Mouse (Mus musculus): ENCODE measurements around the gene Itih5.

The Itih5 gene

GRCm38 (mm10) chr2:10262722-10263121 is 109.4 kb downstream of the Itih5 start:
- no peak for DNase-seq

GRCm38 (mm10) chr2:10263909-10264489 is 110.6 kb downstream of the Itih5 start:
- no peak for DNase-seq

DNA sequence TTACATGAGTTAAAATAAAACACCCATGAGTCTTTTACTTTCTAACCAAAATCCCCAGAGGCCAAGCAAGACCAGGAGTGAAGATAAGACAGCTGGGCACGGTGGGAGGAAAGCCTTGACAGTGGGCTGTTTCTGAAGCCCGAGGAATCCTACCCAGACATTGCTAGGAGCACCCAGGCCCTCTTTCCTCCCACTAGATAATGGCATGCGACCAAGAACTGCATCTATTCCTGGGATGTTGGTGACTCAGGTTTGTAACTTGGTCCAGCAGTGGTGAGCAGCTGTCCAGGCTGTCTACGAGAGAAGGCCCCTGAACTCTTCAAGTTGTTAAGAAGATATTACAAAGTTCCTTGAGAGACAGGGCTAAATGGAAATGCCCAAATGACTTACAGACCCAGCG is 112.5 kb downstream of the Itih5 start:
- DNase-seq = no peak

DNA sequence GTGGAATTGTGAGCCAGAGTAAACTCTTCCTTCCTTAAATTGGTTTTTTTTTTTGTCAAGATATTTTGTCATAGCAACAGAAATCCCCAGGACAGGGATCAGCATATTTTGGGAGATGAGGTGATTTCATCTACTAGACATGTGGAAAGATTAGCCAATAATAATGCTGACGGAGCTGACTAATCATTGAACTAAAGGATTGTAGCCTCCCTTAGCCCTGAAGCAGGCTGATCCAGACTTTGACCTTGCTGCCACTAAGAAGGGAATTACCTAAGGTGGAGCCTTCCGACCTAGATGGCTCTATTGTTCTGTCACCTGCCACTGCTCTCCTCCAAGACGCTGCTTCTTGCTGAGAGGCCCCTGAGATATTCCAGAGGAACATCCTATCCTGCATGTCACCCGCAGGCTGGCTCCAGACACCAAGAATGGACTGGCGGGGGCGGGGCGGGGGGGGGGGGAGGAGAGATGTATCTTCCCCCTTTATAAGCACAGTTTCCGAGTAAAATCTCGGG is 119.3 kb downstream of the Itih5 start:
- DNase-seq = no peak

GRCm38 (mm10) chr2:10273541-10274050 is 120.2 kb downstream of the Itih5 start:
- DNase-seq = no peak

DNA sequence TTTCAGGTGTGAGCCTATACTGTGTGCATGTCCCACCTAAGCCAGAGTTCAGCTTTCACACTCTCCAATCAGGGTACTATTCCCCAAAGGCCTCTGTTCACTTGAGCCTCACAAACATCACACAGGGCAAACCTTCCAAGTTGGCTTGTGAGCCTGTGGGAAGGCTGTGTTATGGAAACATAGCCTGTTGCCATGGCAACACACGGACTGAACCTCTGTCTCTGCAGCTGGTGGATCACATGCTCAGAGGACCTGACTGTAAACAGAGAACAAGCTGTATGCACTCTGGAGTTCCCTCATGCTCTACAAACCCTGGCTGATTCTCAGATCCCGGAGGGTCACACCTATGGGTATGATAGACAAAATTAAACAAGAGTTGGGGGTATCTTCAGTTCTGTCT is 122.8 kb downstream of the Itih5 start:
- DNase-seq = peak; percentile 98

DNA sequence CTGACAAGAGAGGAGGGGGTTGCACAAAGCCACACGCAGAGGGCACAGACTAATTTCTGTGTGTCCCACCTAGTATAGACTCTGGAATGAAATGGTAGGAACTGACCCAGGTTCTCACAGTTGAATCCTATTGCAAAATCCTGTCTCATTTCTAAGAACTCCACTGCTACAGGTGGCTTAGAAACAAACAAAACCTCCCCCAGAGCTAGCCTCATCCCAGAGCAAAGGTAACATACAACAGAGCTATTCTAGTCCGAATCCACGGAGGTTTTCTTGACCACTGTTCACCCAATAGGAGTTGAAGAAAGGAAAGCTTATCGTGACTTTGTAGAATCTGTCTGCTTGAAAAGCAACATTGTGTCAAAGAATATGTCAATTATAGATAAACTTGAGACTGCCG is 130.3 kb downstream of the Itih5 start:
- DNase-seq = no peak

GRCm38 (mm10) chr2:10284636-10285270 is 131.4 kb downstream of the Itih5 start:
- DNase-seq = peak; percentile 92

DNA sequence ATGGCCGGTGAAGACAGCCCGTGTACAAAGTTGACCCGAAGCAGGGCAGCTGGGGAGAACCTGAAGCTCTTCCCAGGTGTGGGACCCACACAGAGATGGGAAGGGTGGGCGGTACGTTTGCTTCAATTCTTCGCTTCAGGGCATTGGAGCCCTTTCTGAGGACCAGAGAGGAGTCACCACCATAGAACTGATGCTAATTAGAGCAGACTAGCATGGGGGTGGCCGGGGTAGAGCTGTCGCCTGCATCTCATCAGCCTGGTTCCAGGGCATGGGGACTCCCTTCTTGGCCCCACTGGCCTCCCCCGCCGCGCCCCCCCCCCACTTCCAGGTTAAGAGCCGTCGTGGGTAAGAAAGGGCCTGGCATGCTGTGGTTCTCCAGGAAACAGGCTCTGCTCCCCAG is 132.6 kb downstream of the Itih5 start:
- no peak for DNase-seq

DNA sequence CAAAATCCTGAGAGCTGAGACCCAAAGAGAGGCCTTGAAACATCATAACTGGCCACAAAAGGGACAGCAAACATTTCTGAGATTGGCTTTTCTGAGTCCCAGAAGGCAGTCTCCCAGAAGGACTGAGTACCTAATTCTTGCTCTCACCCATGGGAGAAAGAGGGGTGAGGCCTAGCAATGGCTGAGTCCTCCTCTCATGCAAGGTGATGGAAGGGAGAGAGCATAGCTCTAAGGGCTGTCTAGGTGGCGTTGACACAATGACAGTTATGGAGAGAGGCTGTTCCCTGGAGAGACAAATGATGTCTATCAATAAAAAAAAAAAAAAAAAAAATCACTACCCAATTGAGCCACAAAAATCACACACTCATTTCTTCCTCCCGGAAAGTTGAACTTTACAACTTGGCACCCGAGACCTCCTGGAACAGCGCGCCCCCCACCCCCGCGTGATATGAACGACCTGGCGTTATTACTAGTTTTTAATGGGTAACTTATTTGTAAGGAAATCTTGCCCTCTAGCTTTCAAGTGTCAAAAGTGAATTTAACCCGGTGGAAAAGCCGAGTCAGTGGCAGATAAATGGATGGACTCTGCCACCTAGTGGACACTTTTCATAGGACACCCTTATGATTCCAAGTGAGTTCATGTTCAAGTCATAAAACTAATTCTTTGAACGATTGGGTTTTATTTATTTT is 134.9 kb downstream of the Itih5 start:
- peak; percentile 87 for DNase-seq

- DNase-seq = peak; percentile 19
Observed at GRCm38 (mm10) chr2:10288881-10289280, 135.5 kb downstream of the Itih5 start.

DNA sequence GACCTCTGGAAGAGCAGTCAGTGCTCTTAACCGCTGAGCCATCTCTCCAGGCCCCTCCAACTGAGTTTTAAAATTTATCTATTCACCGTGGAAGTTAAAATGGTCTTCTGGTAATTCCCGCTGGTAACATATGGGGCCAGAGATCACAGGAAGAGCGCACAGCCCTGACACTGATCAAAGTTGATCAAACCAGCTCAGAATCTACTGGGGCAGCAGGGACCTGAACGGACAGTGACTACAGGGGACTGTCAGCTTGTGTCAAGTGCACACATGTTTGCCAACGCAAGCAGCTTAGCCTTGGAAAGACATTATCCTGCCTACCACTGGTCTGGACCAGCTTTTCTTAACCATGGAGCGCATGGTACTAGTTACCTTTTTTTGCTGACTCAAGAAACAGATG is 136.7 kb downstream of the Itih5 start:
- peak; percentile 39 for DNase-seq

- DNase-seq = no peak
Observed at GRCm38 (mm10) chr2:10293556-10294206, 140.3 kb downstream of the Itih5 start.

GRCm38 (mm10) chr2:10295908-10296307 is 142.5 kb downstream of the Itih5 start:
- no peak for DNase-seq

DNA sequence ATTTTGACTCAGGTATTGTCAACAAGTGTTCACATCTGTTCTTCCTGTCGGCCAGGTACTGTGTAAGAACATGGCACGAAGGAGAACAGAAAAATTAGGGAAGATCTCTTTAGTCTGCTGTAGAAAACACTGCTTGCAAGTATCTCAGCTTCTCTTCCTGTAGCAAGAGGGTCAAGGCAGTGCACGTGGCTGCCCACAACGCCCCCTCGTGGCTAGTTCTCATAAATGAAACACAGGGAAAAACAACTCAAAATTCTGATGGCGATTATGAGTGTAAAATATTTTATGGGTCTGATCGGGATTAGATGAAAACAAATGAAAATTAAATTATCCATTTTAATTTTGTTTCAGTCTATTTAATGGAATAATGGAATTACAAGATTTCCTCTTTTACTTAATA is 146.9 kb downstream of the Itih5 start:
- no peak for DNase-seq

DNA sequence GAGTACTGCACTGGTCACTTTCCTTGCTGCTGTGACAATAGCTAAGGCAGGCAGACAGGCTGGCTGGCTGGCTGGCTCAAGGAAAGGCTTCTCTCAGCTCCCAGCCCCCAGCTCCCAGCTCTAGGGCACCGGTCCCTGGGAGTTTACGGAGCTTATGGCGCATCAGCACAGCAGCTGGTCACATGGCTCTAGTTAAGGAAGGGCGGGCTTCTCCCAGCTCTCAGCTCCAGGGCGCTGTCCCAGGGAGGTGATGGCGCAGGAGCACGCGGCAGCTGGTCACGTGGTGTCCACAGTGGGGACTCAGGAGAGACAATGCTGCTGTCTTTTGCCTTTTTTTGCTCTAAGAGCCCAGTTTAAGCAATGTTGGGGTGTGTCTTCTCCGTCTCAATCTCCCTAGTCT is 147.4 kb downstream of the Itih5 start:
- peak; percentile 91 for DNase-seq

DNA sequence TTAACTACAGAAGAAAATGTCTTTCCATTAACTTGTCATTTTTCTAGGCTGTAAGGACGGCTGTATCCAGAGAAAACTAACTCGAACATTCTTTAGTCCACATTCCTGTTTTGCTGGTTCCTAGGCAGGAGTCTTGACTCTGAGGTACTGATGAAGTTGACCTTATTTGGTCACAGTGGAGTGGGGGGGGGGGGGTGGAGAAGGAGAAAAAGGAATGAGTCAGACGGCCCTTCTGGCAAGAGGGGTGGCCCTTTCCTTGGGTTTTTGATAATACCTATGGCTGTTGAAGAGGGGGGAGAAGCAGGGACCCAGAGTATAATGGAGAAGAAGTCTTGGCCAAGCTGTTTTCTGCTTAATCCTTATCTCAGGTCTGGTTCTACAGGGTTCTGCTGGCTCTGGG is 148.0 kb downstream of the Itih5 start:
- peak; percentile 55 for DNase-seq

DNA sequence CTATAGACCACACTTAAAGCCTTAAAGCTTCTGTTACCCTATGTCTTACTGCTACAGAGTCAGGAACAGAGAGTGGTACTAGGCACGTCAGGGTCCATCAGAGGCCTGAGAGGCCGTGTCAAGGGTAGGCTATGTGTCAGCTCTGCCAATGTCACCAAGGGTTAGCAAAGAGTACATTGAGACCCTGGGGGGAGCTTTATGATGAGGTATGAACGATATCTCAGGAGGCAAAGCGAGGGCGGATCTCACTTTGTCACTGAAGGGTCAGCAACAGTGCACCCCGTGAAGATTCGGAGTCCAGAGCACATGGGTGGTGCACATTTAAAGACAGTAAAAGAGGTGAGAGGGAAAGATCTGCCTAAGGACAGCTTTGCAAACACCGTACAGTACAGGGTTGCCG is 148.6 kb downstream of the Itih5 start:
- peak; percentile 55 for DNase-seq

- peak; percentile 15 for DNase-seq
Observed at GRCm38 (mm10) chr2:10304911-10305310, 151.5 kb downstream of the Itih5 start.

Measured in heart, adult 11 months (tissue).